Mouse (Mus musculus): Measurements from ENCODE around the gene AI413582.

- TF ChIP-seq CTCF (IDR thresholded peaks at IDR 0.05; ENCODE audit: control insufficient read depth, insufficient read depth, insufficient replicate concordance, low read depth, low read length) (no peak), POLR2A (IDR thresholded peaks at IDR 0.05; ENCODE audit: control insufficient read depth, low read depth, low read length) (no peak)
Observed at GRCm38 (mm10) chr17:27613016-27613415, 47.5 kb upstream of the AI413582 start.

All from testis, adult 2 months (tissue).